Mouse (Mus musculus): ENCODE results near the gene Pkig. TPM values are rescaled to one million over a fixed set of nuclear protein-coding genes. Genes with fewer than 3 reads are reported as not detected.

Pkig gene
- polyA plus RNA-seq, 1 experiment from 2014 or later: 119 TPM

DNA sequence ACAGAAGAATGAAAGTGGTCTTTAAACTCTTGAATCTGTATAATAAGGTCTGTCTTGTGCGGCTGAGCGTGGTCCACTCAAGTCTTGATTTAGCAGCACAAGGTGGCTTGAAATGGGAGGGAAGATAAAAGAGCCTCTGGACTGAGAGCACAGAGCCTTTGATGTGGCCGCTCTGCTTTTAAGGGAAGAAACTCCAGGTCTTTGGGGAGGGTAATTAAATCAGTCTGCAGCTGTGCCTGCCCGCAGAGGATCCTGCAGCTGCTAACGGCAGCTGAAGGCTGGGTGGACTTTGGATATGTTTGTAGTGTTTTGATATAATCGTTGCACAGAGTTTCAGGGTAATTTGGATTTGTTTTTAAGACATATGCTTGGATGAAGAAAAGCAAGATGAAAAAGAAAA lies 58.7 kb downstream of the Pkig start:
- no peak overlapping the region for H3K9ac ChIP-seq
- peaks cover 15% of the 10 kb centered on the region for H3K4me1 ChIP-seq
- WGBS: 16% methylated on average over 6 of the region's 6 CpGs
- peak overlapping the region; percentile 28; the same call in 1 of the 2 replicates for H3K27ac ChIP-seq
- H3K4me3 ChIP-seq: no peak overlapping the region
- H3K4me2 ChIP-seq: no peak overlapping the region
- no peaks in the 10 kb centered on the region for H3K27me3 ChIP-seq
- peaks cover 6% of the 10 kb centered on the region for H3K36me3 ChIP-seq
- ATAC-seq (ENCODE audit: insufficient number of reproducible peaks, low FRiP score, low TSS enrichment, low read depth): no peak
- H3K9me3 ChIP-seq: no peaks in the 10 kb centered on the region

DNA sequence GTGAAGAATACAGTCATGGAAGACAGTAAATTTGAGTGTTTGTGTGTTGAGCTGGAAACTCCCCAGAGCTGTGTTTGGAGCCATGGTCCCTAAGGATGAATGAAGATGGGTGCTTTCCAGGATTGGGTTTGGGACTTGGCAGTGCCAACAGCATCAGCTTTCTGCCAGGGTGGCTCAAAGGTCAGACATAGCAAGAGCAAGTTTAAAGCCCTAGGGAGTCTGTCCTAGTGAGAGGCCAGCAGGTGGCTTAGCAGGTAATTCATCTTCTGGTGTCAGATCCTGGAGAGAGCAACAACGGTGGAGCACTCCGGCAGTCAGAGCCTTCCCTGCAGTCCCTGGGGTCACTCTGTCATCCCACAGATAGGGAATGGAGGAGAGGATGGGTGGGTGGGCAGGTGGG lies 60.3 kb downstream of the Pkig start:
- no peak for ATAC-seq (ENCODE audit: insufficient number of reproducible peaks, low FRiP score, low TSS enrichment, low read depth)
- no peak overlapping the region for H3K27ac ChIP-seq
- H3K4me1 ChIP-seq: peaks cover 13% of the 10 kb centered on the region
- no peaks in the 10 kb centered on the region for H3K27me3 ChIP-seq
- no peak overlapping the region for H3K4me2 ChIP-seq
- H3K36me3 ChIP-seq: peaks cover 12% of the 10 kb centered on the region
- 24% methylated on average over 2 of the region's 2 CpGs for WGBS
- no peaks in the 10 kb centered on the region for H3K9me3 ChIP-seq
- no peak overlapping the region for H3K4me3 ChIP-seq
- no peak overlapping the region for H3K9ac ChIP-seq

DNA sequence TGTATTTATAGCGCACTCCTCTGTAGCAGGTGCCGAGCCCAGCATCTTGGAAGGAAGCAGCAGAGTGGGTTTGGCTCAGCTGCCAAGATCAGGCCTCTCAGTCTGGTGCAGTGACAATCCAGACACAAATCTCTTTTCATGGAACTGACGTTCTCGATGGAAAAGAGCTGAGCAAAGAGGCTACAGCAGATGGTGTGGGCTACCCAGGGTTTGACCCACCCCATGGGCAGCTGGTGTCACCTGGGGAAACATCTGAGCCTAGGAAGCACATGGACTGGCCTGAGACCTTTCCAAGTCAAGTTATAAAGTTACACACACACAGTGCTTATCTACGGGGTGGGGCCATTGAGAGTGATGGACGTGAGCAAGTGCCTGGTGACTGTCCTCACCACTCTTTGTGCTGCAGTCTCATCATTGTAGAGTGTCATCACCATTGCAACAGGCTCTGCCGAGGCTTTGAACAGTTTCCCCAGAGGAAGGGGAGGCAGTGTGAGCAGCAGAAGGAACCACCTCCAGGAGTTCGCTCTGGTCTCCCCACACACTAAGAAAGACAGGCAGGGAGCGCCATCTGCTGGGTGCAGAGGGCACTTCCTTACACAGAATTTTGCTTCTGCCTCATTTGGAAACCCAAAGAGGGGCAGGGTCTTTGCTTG lies 60.9 kb downstream of the Pkig start:
- WGBS: 43% methylated on average over 9 of the region's 9 CpGs
- H3K9me3 ChIP-seq: no peaks in the 10 kb centered on the region
- no peak overlapping the region for H3K4me3 ChIP-seq
- no peak overlapping the region for H3K4me2 ChIP-seq
- H3K36me3 ChIP-seq: peaks cover 16% of the 10 kb centered on the region
- peak overlapping the region; percentile 34; the same call in 1 of the 2 replicates for H3K27ac ChIP-seq
- H3K27me3 ChIP-seq: no peaks in the 10 kb centered on the region
- ATAC-seq (ENCODE audit: insufficient number of reproducible peaks, low FRiP score, low TSS enrichment, low read depth): peak; percentile 69
- H3K9ac ChIP-seq: no peak overlapping the region
- H3K4me1 ChIP-seq: peaks cover 13% of the 10 kb centered on the region

- no peaks in the 10 kb centered on the region for H3K9me3 ChIP-seq
- no peaks in the 10 kb centered on the region for H3K27me3 ChIP-seq
- H3K27ac ChIP-seq: no peak overlapping the region
- 45% methylated on average over 4 of the region's 4 CpGs for WGBS
- H3K9ac ChIP-seq: no peak overlapping the region
- no peak for ATAC-seq (ENCODE audit: insufficient number of reproducible peaks, low FRiP score, low TSS enrichment, low read depth)
- H3K36me3 ChIP-seq: peaks cover 22% of the 10 kb centered on the region
- peaks cover 13% of the 10 kb centered on the region for H3K4me1 ChIP-seq
- no peak overlapping the region for H3K4me3 ChIP-seq
- H3K4me2 ChIP-seq: no peak overlapping the region
These were observed 61.4 kb downstream of the Pkig start for GRCm38 (mm10) chr2:163719616-163720015.

GRCm38 (mm10) chr2:163722550-163722949 lies 64.4 kb downstream of the Pkig start:
- no peak for ATAC-seq (ENCODE audit: insufficient number of reproducible peaks, low FRiP score, low TSS enrichment, low read depth)
- Histone ChIP-seq H3K9ac (no peak overlapping the region), H3K4me2 (no peak overlapping the region), H3K4me1 (peaks cover 9% of the 10 kb centered on the region), H3K9me3 (no peaks in the 10 kb centered on the region), H3K36me3 (peaks cover 47% of the 10 kb centered on the region), H3K4me3 (no peak overlapping the region), H3K27ac (no peak overlapping the region), H3K27me3 (no peaks in the 10 kb centered on the region)
- WGBS: 74% methylated on average over 7 of the region's 7 CpGs

DNA sequence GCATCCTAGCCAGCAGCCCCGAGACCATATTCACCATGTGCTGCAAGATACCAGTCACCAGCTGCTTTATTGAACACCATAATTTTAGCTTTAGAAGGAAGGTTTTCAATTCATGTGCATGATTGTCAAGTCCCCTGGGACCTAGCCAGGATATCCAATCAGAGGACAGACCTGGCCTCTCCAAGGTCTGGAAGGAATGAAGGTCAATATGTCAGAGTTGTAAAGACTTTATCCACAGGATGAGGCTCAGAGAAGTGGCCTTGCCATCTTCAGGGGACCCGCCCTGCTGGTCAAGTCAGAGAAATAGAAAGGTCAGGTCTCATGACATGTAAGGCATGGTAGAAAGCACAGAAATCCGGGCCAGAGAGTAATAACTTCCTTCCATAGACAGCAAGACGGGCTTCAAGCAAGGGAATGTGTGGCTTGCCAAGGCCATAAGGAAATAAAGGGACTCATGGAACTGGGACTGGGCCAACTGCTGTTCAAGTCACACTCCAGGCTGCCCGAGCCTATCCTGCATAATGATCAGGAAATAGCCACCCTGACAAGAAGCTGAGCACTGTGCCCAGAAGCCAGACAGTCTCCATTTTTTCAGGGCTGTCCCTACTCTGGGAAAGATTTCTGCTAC lies 68.7 kb downstream of the Pkig start:
- Histone ChIP-seq H3K9me3 (no peaks in the 10 kb centered on the region), H3K4me1 (no peaks in the 10 kb centered on the region; the same call in 1 of the 2 replicates), H3K4me3 (no peak overlapping the region), H3K27me3 (no peaks in the 10 kb centered on the region), H3K36me3 (peaks cover 77% of the 10 kb centered on the region), H3K27ac (no peak overlapping the region), H3K9ac (no peak overlapping the region), H3K4me2 (no peak overlapping the region)
- 70% methylated on average over 5 of the region's 5 CpGs for WGBS
- no peak for ATAC-seq (ENCODE audit: insufficient number of reproducible peaks, low FRiP score, low TSS enrichment, low read depth)

DNA sequence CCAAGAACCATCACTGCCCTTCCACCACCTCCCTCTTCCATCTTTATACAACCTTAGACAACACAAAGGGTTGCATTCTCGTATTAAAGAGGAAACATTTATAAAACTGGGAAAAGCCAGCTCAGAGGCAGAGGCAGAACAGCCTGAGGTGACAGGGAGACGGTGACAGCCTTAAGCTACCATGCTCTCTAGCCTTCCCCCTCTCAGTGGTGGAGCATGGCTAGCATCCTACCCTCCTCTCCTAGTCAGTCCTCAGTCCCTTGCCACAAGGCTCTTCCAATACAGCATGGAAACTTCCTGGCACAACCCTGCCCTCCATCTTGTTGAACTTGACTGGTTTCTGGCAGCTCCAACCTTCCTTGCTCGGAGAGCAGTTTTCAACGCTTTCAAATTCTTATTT lies 70.1 kb downstream of the Pkig start:
- H3K9ac ChIP-seq: no peak overlapping the region
- 81% methylated on average over 4 of the region's 4 CpGs for WGBS
- ATAC-seq (ENCODE audit: insufficient number of reproducible peaks, low FRiP score, low TSS enrichment, low read depth): no peak
- no peaks in the 10 kb centered on the region for H3K4me1 ChIP-seq
- H3K9me3 ChIP-seq: no peaks in the 10 kb centered on the region
- H3K4me2 ChIP-seq: no peak overlapping the region
- no peaks in the 10 kb centered on the region for H3K27me3 ChIP-seq
- peaks cover 84% of the 10 kb centered on the region for H3K36me3 ChIP-seq
- H3K27ac ChIP-seq: no peak overlapping the region
- H3K4me3 ChIP-seq: no peak overlapping the region

- Histone ChIP-seq H3K27ac (no peak overlapping the region), H3K9me3 (no peaks in the 10 kb centered on the region), H3K9ac (no peak overlapping the region), H3K4me1 (no peaks in the 10 kb centered on the region), H3K4me3 (no peak overlapping the region), H3K36me3 (peaks cover 58% of the 10 kb centered on the region), H3K4me2 (no peak overlapping the region), H3K27me3 (no peaks in the 10 kb centered on the region)
- 87% methylated on average over 11 of the region's 11 CpGs for WGBS
- ATAC-seq (ENCODE audit: insufficient number of reproducible peaks, low FRiP score, low TSS enrichment, low read depth): no peak
These were observed 73.8 kb downstream of the Pkig start for GRCm38 (mm10) chr2:163732021-163732420.

DNA sequence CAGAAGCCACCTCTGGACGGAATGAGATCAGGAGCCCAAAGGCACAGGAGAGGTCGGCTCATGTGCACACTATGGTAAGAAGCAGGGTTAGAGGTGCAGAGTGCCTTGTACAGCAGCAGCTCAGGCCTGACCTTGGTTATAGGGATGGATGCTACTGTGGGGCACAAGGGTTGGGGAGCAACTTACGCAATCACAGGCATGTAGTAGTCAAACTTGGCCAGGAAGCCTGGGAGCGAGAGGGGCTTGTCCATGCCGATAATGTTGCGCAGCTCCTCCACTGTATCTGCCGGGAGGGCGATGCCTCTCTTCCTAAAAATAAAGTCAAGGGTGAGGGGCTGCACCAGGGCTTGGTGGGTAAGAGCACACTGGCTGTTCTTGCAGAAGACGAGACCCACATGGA lies 77.0 kb downstream of the Pkig start:
- no peak overlapping the region for H3K27ac ChIP-seq
- H3K9ac ChIP-seq: no peak overlapping the region
- ATAC-seq (ENCODE audit: insufficient number of reproducible peaks, low FRiP score, low TSS enrichment, low read depth): no peak
- no peaks in the 10 kb centered on the region for H3K4me1 ChIP-seq
- no peak overlapping the region for H3K4me3 ChIP-seq
- H3K4me2 ChIP-seq: no peak overlapping the region
- H3K36me3 ChIP-seq: peaks cover 31% of the 10 kb centered on the region
- WGBS: 91% methylated on average over 9 of the region's 9 CpGs
- no peaks in the 10 kb centered on the region for H3K9me3 ChIP-seq
- no peaks in the 10 kb centered on the region for H3K27me3 ChIP-seq

GRCm38 (mm10) chr2:163735980-163736379 lies 77.8 kb downstream of the Pkig start:
- no peak overlapping the region for H3K4me2 ChIP-seq
- no peaks in the 10 kb centered on the region for H3K27me3 ChIP-seq
- no peak overlapping the region for H3K27ac ChIP-seq
- 80% methylated on average over 6 of the region's 6 CpGs for WGBS
- H3K9ac ChIP-seq: no peak overlapping the region
- H3K36me3 ChIP-seq: peaks cover 23% of the 10 kb centered on the region
- no peaks in the 10 kb centered on the region for H3K4me1 ChIP-seq
- H3K4me3 ChIP-seq: no peak overlapping the region
- no peak for ATAC-seq (ENCODE audit: insufficient number of reproducible peaks, low FRiP score, low TSS enrichment, low read depth)
- H3K9me3 ChIP-seq: no peaks in the 10 kb centered on the region

- ATAC-seq (ENCODE audit: insufficient number of reproducible peaks, low FRiP score, low TSS enrichment, low read depth): no peak
- no peak overlapping the region for H3K4me3 ChIP-seq
- H3K27me3 ChIP-seq: no peaks in the 10 kb centered on the region
- H3K9ac ChIP-seq: no peak overlapping the region
- no peaks in the 10 kb centered on the region for H3K9me3 ChIP-seq
- no peak overlapping the region for H3K4me2 ChIP-seq
- H3K27ac ChIP-seq: no peak overlapping the region
- H3K36me3 ChIP-seq: no peaks in the 10 kb centered on the region
- no peaks in the 10 kb centered on the region for H3K4me1 ChIP-seq
- WGBS: 78% methylated on average over 5 of the region's 5 CpGs
These were observed 84.5 kb downstream of the Pkig start for GRCm38 (mm10) chr2:163742656-163743055.

- WGBS: 56% methylated on average over 6 of the region's 6 CpGs
- Histone ChIP-seq H3K9me3 (no peaks in the 10 kb centered on the region), H3K27me3 (peaks cover 2% of the 10 kb centered on the region; the same call in 1 of the 2 replicates), H3K4me2 (no peak overlapping the region), H3K36me3 (no peaks in the 10 kb centered on the region), H3K4me1 (peaks cover 2% of the 10 kb centered on the region; the same call in 1 of the 2 replicates), H3K9ac (no peak overlapping the region), H3K4me3 (no peak overlapping the region), H3K27ac (no peak overlapping the region)
- no peak for ATAC-seq (ENCODE audit: insufficient number of reproducible peaks, low FRiP score, low TSS enrichment, low read depth)
These were observed 85.2 kb downstream of the Pkig start for GRCm38 (mm10) chr2:163743357-163743756.

Measured in limb, embryonic 15.5 days (tissue).